13 mouse cellular contexts compared by ENCODE assay signal in genomic region chr3:52906823-52907564, GRCm38 (mm10).
DNase-seq lines count a peak whose midpoint lies in the region; ATAC-seq and TF ChIP-seq lines count a peak whose summit lies in the region.
"Had no signal": no experiment of that assay in that cellular context is flagged by ENCODE, and none has a peak within 500 bp of the region (broad histone marks: within the 10 kb centered on the region; RNA-seq: fewer than 3 reads in every experiment).

No protein-coding gene starts in this region.

- DNase-seq in frontal cortex, postnatal 14 days (ENCODE audit: low spot score in 2 of 2) = no peak
- DNase-seq in lung, postnatal 0 days (ENCODE audit: low spot score) = no peak
- DNase-seq in lung, postnatal 14 days = no peak
- no peak for DNase-seq in Patski (ENCODE audit: low read depth, low spot score)
- DNase-seq in naive thymus-derived CD4-positive, alpha-beta T cell, adult 2 months (ENCODE audit: low read depth) = peak; percentile 54
- no peak for DNase-seq in kidney, postnatal 25 days
- no peak for DNase-seq in gastrocnemius, postnatal 14 days
- DNase-seq: gastrocnemius, postnatal 25 days; right cerebral cortex, postnatal 4 days had no signal

- 83% methylated on average over 3 of the region's 3 CpGs for WGBS in lung, postnatal 0 days

- TF ChIP-seq EP300 in lung, postnatal 0 days (IDR thresholded peaks at IDR 0.05) = no peak

- CTCF ChIA-PET in Patski (lab: Charles Lee) = interaction anchor here (1.1 to 2.4 kb wide), 4 partner anchors 18 to 106 kb away, joined by 3 to 9 read pairs (median 5); no protein-coding TSS in a partner anchor

- intact Hi-C loops in gastrocnemius, postnatal 14 days (cut with DNase I; ENCODE audit: low total_unique reads) = no loop called here

- ATAC-seq in frontal cortex, adult (ENCODE audit: low TSS enrichment) = peak; percentile 70
- no peak for ATAC-seq in lung, postnatal 0 days
- no peak for ATAC-seq in Patski

- in situ Hi-C loops in Patski (cut with MboI; ENCODE audit: low pct_unique_long_range_greater_than_20kb) = no loop called here

- H3K4me3 ChIP-seq in lung, postnatal 0 days (ENCODE audit: low read depth, low read length) = no peak overlapping the region
- H3K4me3 ChIP-seq: embryonic facial prominence, embryonic 15.5 days; limb, embryonic 13.5 days; neural tube, embryonic 13.5 days had no signal

- no peaks in the 10 kb centered on the region for H3K27me3 ChIP-seq in lung, postnatal 0 days (replicated peaks; ENCODE audit: insufficient read depth, low read length)
- no peaks in the 10 kb centered on the region for H3K27me3 ChIP-seq in Patski
- H3K27me3 ChIP-seq: embryonic facial prominence, embryonic 15.5 days; limb, embryonic 13.5 days; neural tube, embryonic 13.5 days had no signal

- no peaks in the 10 kb centered on the region for H3K9me3 ChIP-seq in lung, postnatal 0 days (ENCODE audit: low read length)
- H3K9me3 ChIP-seq: embryonic facial prominence, embryonic 15.5 days had no signal

- H3K9ac ChIP-seq in lung, postnatal 0 days (replicated peaks; ENCODE audit: low read depth) = no peak overlapping the region
- H3K9ac ChIP-seq: embryonic facial prominence, embryonic 15.5 days; limb, embryonic 13.5 days; neural tube, embryonic 13.5 days had no signal

- TF ChIP-seq CTCF in lung, postnatal 0 days (IDR thresholded peaks at IDR 0.05) = peak; percentile 55
- TF ChIP-seq CTCF in Patski (IDR thresholded peaks at IDR 0.05) = peak; percentile 57

- POLR2A ChIA-PET in Patski (lab: Charles Lee) = no interaction called here

- H3K4me2 ChIP-seq in lung, postnatal 0 days (replicated peaks; ENCODE audit: low read depth, low read length) = no peak overlapping the region
- H3K4me2 ChIP-seq: embryonic facial prominence, embryonic 15.5 days; limb, embryonic 13.5 days; neural tube, embryonic 13.5 days had no signal

- no peaks in the 10 kb centered on the region for H3K36me3 ChIP-seq in lung, postnatal 0 days (ENCODE audit: insufficient read depth, low read length)
- H3K36me3 ChIP-seq: embryonic facial prominence, embryonic 15.5 days; limb, embryonic 13.5 days; neural tube, embryonic 13.5 days had no signal

- no peaks in the 10 kb centered on the region for H3K4me1 ChIP-seq in lung, postnatal 0 days (ENCODE audit: insufficient read depth, low read depth, low read length)
- H3K4me1 ChIP-seq: embryonic facial prominence, embryonic 15.5 days; limb, embryonic 13.5 days; neural tube, embryonic 13.5 days had no signal

- no peak overlapping the region for H3K27ac ChIP-seq in lung, postnatal 0 days (ENCODE audit: low read length)
- H3K27ac ChIP-seq: embryonic facial prominence, embryonic 15.5 days; limb, embryonic 13.5 days; neural tube, embryonic 13.5 days had no signal
